Mouse (Mus musculus) intestine, postnatal 0 days (tissue): Measurements from ENCODE around the gene Krt84. TPM values are rescaled to one million over a fixed set of nuclear protein-coding genes. Genes with fewer than 3 reads are reported as not detected.

Experiments used
- ATAC-seq: fragments of 200-750 bp; cut with Nextera tagmentation; 2 replicates; pipeline ENCODE4 v1.8.0; 2017; ENCODE audit warnings: mild to moderate bottlenecking, moderate TSS enrichment, moderate library complexity
- H3K27ac ChIP-seq: fragments of 300-500 bp; sonication (generic); 2 replicates; pipeline ENCODE4 v1.5.1; 2014; ENCODE audit warnings: mild to moderate bottlenecking, low read depth, low read length, moderate library complexity
- H3K27me3 ChIP-seq: fragments of 300-500 bp; sonication (generic); replicated peaks from 2 replicates; pipeline ENCODE4 v1.6.1; 2014; ENCODE audit warnings: low read length, mixed read lengths; ENCODE audit not compliant: control insufficient read depth, insufficient read depth
- H3K36me3 ChIP-seq: fragments of 300-500 bp; sonication (generic); 2 replicates; pipeline ENCODE4 v1.6.1; 2014; ENCODE audit warnings: mild to moderate bottlenecking, moderate library complexity; ENCODE audit not compliant: control insufficient read depth, insufficient read depth
- H3K4me1 ChIP-seq: fragments of 300-500 bp; sonication (generic); replicated peaks from 2 replicates; pipeline ENCODE4 v1.6.1; 2014; ENCODE audit warnings: antibody characterized with exemption, low read length, mixed read lengths; ENCODE audit not compliant: control insufficient read depth, insufficient read depth
- H3K4me2 ChIP-seq: fragments of 300-500 bp; sonication (generic); replicated peaks from 2 replicates; pipeline ENCODE4 v1.6.1; 2014; ENCODE audit warnings: low read depth, mild to moderate bottlenecking, moderate library complexity
- H3K4me3 ChIP-seq: fragments of 300-500 bp; sonication (generic); 2 replicates; pipeline ENCODE4 v1.5.1; 2014; ENCODE audit warnings: low read depth, low read length
- H3K9ac ChIP-seq: fragments of 300-500 bp; sonication (generic); 2 replicates; pipeline ENCODE4 v1.6.1; 2014; ENCODE audit warnings: mild to moderate bottlenecking, low read depth, low read length
- H3K9me3 ChIP-seq: fragments of 300-500 bp; sonication (generic); 2 replicates; pipeline ENCODE4 v1.6.1; 2016; ENCODE audit warnings: mixed run types; ENCODE audit not compliant: control insufficient read depth
- CTCF ChIP-seq: sonication (generic); IDR thresholded peaks from 2 replicates; pipeline ENCODE4 v1.5.1; 2016; ENCODE audit warnings: low read depth, mild to moderate bottlenecking, control low read depth, antibody characterized with exemption, moderate library complexity
- WGBS: fragments of 180-500 bp; shearing (Covaris S2); extraction: QIAGEN DNeasy Blood & Tissue Kit; methylation state at CpG from one replicate; pipeline ENCODE4 v1.1.7; 2014; 5-methylcytosine and 5-hydroxymethylcytosine counted together
- polyA plus RNA-seq: library from polyadenylated mRNA; unstranded; fragments of >200 nt; fragmentation: Nextera tagmentation; extraction: Ambion mirVana; gene quantifications from 2 replicates; pipeline ENCODE4 v1.2.1, GENCODE M21; 2015

Gene Krt84
- polyA plus RNA-seq, 1 experiment from 2014 or later, result 0.21 TPM

GRCm38 (mm10) chr15:101508247-101508646, 24.4 kb downstream of the Krt84 start:
- no peak for ATAC-seq
- no peak for TF ChIP-seq CTCF
- Histone ChIP-seq H3K9ac (no peak overlapping the region), H3K4me1 (no peaks in the 10 kb centered on the region), H3K4me2 (no peak overlapping the region), H3K9me3 (no peaks in the 10 kb centered on the region), H3K27ac (no peak overlapping the region), H3K36me3 (no peaks in the 10 kb centered on the region), H3K4me3 (no peak overlapping the region), H3K27me3 (no peaks in the 10 kb centered on the region)
- 67% methylated on average over 9 of the region's 9 CpGs for WGBS

GRCm38 (mm10) chr15:101506896-101507758, 25.5 kb downstream of the Krt84 start:
- no peaks in the 10 kb centered on the region for H3K4me1 ChIP-seq
- no peak overlapping the region for H3K9ac ChIP-seq
- no peak overlapping the region for H3K4me2 ChIP-seq
- H3K4me3 ChIP-seq, result no peak overlapping the region
- no peaks in the 10 kb centered on the region for H3K36me3 ChIP-seq
- TF ChIP-seq CTCF, result no peak
- 49% methylated on average over 14 of the region's 14 CpGs for WGBS
- H3K9me3 ChIP-seq, result no peaks in the 10 kb centered on the region
- H3K27ac ChIP-seq, result no peak overlapping the region
- ATAC-seq, result no peak
- no peaks in the 10 kb centered on the region for H3K27me3 ChIP-seq

- H3K4me3 ChIP-seq, result no peak overlapping the region
- H3K9me3 ChIP-seq, result no peaks in the 10 kb centered on the region
- H3K27me3 ChIP-seq, result no peaks in the 10 kb centered on the region
- H3K4me2 ChIP-seq, result no peak overlapping the region
- no peak overlapping the region for H3K9ac ChIP-seq
- WGBS, result 52% methylated on average over 2 of the region's 2 CpGs
- peak; percentile 79 for TF ChIP-seq CTCF
- H3K4me1 ChIP-seq, result no peaks in the 10 kb centered on the region
- H3K36me3 ChIP-seq, result no peaks in the 10 kb centered on the region
- peak; percentile 41; the same call in 1 of the 2 replicates for ATAC-seq
- no peak overlapping the region for H3K27ac ChIP-seq
Measured at GRCm38 (mm10) chr15:101497181-101497580, 35.4 kb downstream of the Krt84 start.

- no peaks in the 10 kb centered on the region for H3K27me3 ChIP-seq
- H3K9ac ChIP-seq, result no peak overlapping the region
- H3K4me2 ChIP-seq, result no peak overlapping the region
- no peaks in the 10 kb centered on the region for H3K4me1 ChIP-seq
- no peaks in the 10 kb centered on the region for H3K36me3 ChIP-seq
- H3K4me3 ChIP-seq, result no peak overlapping the region
- no peak overlapping the region for H3K27ac ChIP-seq
- no peaks in the 10 kb centered on the region for H3K9me3 ChIP-seq
- ATAC-seq, result no peak
- 80% methylated on average over 8 of the region's 8 CpGs for WGBS
- no peak for TF ChIP-seq CTCF
Measured at GRCm38 (mm10) chr15:101495266-101495665, 37.4 kb downstream of the Krt84 start.

GRCm38 (mm10) chr15:101494203-101494602, 38.4 kb downstream of the Krt84 start:
- ATAC-seq, result no peak
- Histone ChIP-seq H3K9me3 (no peaks in the 10 kb centered on the region), H3K27ac (no peak overlapping the region), H3K4me2 (no peak overlapping the region), H3K9ac (no peak overlapping the region), H3K27me3 (no peaks in the 10 kb centered on the region), H3K4me1 (no peaks in the 10 kb centered on the region), H3K36me3 (no peaks in the 10 kb centered on the region), H3K4me3 (no peak overlapping the region)
- 61% methylated on average over 1 of the region's 1 CpGs for WGBS
- TF ChIP-seq CTCF, result no peak

- Histone ChIP-seq H3K9ac (no peak overlapping the region), H3K4me2 (no peak overlapping the region), H3K27me3 (no peaks in the 10 kb centered on the region), H3K4me1 (no peaks in the 10 kb centered on the region), H3K9me3 (no peaks in the 10 kb centered on the region), H3K27ac (no peak overlapping the region), H3K4me3 (no peak overlapping the region), H3K36me3 (no peaks in the 10 kb centered on the region)
- TF ChIP-seq CTCF, result no peak
- ATAC-seq, result no peak
- WGBS, result 91% methylated on average over 6 of the region's 6 CpGs
Measured at GRCm38 (mm10) chr15:101493713-101494112, 38.9 kb downstream of the Krt84 start.
